Mouse (Mus musculus) ovary, adult 18-20 months (tissue): ENCODE results near the gene Ptk7.

Experiments used
- DNase-seq: peaks from one replicate; pipeline ENCODE4 v3.0.0; 2022; ENCODE audit warnings: low spot score, mixed read lengths

Gene Ptk7

GRCm38 (mm10) chr17:46628791-46629684, at the start of gene Ptk7:
Ptk7 (minus strand) TSS chr17:46629504.
- peak; percentile 75 for DNase-seq

GRCm38 (mm10) chr17:46678911-46679310, 49.6 kb upstream of the Ptk7 start:
- no peak for DNase-seq

- no peak for DNase-seq
These were observed 49.1 kb upstream of the Ptk7 start, which contains the start of gene Mea1 for GRCm38 (mm10) chr17:46678416-46678815. Mea1 (plus strand) TSS chr17:46678793.

GRCm38 (mm10) chr17:46674530-46675283, 45.4 kb upstream of the Ptk7 start:
- DNase-seq, result no peak

GRCm38 (mm10) chr17:46673850-46674529, 44.7 kb upstream of the Ptk7 start, which contains the start of gene Rrp36:
Rrp36 (minus strand) TSS chr17:46674352.
- peak; percentile 85 for DNase-seq

GRCm38 (mm10) chr17:46669911-46670310, 40.6 kb upstream of the Ptk7 start:
- no peak for DNase-seq

GRCm38 (mm10) chr17:46667712-46668111, 38.4 kb upstream of the Ptk7 start:
- DNase-seq, result no peak

GRCm38 (mm10) chr17:46662730-46663129, 33.4 kb upstream of the Ptk7 start:
- no peak for DNase-seq

GRCm38 (mm10) chr17:46661981-46662380, 32.7 kb upstream of the Ptk7 start:
- no peak for DNase-seq

GRCm38 (mm10) chr17:46661351-46661750, 32.0 kb upstream of the Ptk7 start:
- no peak for DNase-seq

- DNase-seq, result no peak
These were observed 26.8 kb upstream of the Ptk7 start for GRCm38 (mm10) chr17:46656054-46656453.

GRCm38 (mm10) chr17:46651755-46652547, 22.6 kb upstream of the Ptk7 start:
- DNase-seq, result no peak

- no peak for DNase-seq
These were observed 22.0 kb upstream of the Ptk7 start for GRCm38 (mm10) chr17:46651292-46651691.

GRCm38 (mm10) chr17:46650232-46651031, 21.1 kb upstream of the Ptk7 start, which contains the start of gene Cul7:
Cul7 (plus strand) TSS chr17:46650337.
- peak; percentile 92 for DNase-seq

GRCm38 (mm10) chr17:46649811-46650210, 20.5 kb upstream of the Ptk7 start:
- no peak for DNase-seq

- no peak for DNase-seq
These were observed 19.1 kb upstream of the Ptk7 start for GRCm38 (mm10) chr17:46648436-46648835.

- no peak for DNase-seq
These were observed 18.0 kb upstream of the Ptk7 start for GRCm38 (mm10) chr17:46647279-46647678.

GRCm38 (mm10) chr17:46646322-46646662, 17.0 kb upstream of the Ptk7 start:
- DNase-seq, result no peak

- DNase-seq, result peak; percentile 95
These were observed 16.4 kb upstream of the Ptk7 start, which contains the start of the genes Klc4 and Mrpl2 for GRCm38 (mm10) chr17:46645561-46646321. Klc4 (minus strand) TSS chr17:46646022. Mrpl2 (plus strand) TSS chr17:46646229.
